Mouse (Mus musculus) pancreas, adult 10 weeks (tissue): Measurements from ENCODE around the gene Krtap16-1. TPM values are rescaled to one million over a fixed set of nuclear protein-coding genes. Genes with fewer than 3 reads are reported as not detected.

Experiments
- polyA plus RNA-seq: library from polyadenylated mRNA; stranded (reverse); fragments of 350-450 nt; fragmentation: Illumina TruSeq; extraction: RNeasy Lipid Tissue Mini Kit (QIAGEN cat#74804); gene quantifications from one replicate; pipeline ENCODE4 v1.2.3, GENCODE M21; 2015; ENCODE audit warnings: low read depth, low replicate concordance; ENCODE audit not compliant: insufficient read depth

Gene Krtap16-1
- not detected for polyA plus RNA-seq

DNA sequence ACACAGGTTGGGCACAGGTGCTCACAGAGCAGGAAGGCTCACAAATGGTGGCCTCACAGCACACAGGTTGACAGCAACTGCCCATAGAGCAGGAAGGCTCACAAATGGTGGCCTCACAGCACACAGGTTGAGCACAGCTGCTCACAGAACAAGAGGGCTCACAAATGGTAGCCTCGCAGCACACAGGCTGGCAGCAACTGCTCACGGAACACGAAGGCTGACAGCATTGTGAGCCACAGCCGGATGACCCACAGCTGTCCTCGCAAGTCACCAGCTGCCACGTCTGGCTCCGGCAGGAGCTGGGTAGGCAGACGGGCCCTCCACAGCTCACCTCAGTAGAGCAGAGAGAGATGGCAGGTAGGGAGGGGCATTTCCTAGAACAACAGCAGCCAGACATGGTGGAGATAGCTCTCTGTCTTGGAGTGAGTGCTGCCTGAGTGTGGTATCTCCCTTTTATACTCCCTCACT lies at the start of gene Krtap16-1:
Gene Krtap16-1 (minus strand): TSS at position 418 of the 468 bp plus-strand sequence.

DNA sequence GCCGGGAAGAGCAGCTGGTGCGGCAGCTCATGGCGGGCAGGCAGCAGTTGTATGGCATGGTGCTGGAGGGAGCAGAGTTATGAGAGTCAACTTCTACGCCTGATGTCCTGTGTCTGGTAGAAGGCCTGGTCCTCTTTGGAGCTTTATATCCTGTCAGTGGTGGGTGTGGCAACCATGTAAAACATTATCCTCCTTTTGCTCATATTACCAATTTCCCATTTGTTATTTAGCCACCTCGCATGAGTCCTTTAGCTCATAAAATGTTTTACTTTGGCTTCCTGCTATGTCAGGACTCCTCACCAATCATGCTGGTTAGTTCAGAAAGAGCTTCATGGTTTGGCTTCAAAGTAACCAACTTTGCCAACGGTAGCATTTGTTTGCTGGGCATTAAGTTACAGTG lies 43.4 kb upstream of the Krtap16-1 start, which contains the start of gene Krt33b:
Gene Krt33b (minus strand): TSS at position 101 of the 400 bp plus-strand sequence.

DNA sequence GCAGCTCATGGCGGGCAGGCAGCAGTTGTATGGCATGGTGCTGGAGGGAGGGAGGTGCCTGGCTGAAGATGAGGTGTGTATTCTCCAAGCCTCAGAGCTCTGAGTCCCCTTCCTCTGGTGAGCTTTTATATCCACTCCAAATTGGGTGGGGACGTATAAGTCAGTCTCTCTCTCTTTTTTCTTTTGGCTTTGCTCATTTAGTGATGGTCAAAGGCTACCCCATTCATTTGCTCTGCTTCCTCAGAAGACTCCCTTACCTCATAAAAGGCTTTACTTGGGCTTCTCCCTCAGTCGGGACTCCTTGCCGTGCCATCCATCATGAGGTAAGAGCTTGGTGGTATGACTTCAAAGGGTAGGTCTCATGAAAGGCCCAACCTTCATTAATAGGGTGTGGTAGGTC lies 29.7 kb upstream of the Krtap16-1 start, which contains the start of gene Krt33a:
Gene Krt33a (minus strand): TSS at position 101 of the 400 bp plus-strand sequence.

DNA sequence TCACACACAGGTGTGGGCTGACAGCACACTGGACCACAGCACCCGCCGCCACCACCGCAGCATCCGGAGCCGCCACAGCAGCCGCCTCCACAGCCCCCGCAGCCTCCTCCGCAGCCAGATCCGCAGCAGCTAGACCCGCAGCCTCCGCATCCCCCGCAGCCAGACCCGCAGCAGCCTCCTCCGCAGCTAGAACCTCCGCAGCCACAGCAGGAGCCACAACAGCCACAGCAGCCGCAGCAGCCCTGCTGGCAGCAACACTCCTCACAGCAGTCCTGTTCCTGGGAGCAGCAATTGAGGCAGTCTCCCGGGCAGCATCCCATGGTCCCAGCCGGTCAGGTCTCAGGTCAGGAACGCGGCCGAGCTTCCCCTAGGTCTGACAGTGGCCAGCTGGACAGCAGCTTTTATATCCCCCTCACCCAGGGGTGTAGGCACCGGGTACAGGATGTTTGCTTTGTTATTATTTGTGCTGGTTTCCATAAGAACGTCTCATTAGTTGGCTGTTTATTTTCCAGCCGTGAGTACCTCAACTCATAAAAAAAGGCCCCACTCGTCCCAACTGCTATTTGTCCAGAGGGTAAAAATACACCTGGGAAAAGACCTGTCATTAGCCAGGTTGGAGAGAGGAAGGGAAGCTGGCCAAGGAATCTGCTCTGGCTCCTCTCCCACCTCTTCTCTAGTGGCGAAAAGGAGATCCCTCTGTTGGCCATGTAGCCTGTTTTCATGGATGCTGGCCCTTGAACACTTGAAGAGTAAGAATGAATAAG lies 7.4 kb upstream of the Krtap16-1 start, which contains the start of gene Krtap17-1:
Gene Krtap17-1 (minus strand): TSS at position 375 of the 764 bp plus-strand sequence.

DNA sequence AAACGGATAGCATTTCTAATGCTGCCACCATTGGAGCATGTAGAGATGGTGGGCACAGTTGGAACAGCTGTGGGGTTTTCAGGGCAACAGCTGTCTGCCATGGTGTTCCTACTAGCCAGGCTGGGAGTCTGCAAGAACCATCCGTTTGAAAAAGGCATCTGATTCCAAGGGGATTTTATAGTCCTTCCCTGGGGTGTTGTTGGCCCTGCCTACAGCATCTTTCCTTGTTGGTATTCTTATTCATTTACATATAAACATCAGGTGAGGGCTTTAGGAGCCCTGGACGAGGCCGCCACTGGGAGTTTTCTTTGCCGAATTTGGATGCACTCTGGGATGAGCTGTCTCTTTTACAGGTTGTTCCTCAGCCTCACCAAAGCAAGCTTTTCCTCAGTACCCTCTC lies 7.4 kb downstream of the Krtap16-1 start, which contains the start of gene Krtap29-1:
Gene Krtap29-1 (minus strand): TSS at position 101 of the 400 bp plus-strand sequence.

DNA sequence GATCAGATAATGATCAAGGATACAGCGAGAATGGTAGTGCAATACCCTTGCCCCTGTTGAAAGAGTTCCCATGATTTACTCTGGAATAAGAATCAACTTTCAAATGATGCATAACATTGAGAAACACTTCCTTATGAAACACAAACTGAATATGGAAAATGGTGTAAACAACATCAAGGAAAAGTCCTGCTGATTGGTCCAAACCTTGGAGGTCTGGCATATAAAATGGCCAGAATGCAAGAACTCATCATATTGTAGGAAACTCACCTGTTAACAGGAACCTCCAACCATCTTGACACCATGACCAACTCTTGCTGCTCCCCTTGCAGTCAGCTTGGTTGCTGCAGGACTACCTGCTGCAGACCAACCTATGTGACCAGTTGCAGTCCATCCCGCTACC lies 38.2 kb downstream of the Krtap16-1 start, which contains the start of gene Krtap9-5:
Gene Krtap9-5 (plus strand): TSS at position 301 of the 400 bp plus-strand sequence.

DNA sequence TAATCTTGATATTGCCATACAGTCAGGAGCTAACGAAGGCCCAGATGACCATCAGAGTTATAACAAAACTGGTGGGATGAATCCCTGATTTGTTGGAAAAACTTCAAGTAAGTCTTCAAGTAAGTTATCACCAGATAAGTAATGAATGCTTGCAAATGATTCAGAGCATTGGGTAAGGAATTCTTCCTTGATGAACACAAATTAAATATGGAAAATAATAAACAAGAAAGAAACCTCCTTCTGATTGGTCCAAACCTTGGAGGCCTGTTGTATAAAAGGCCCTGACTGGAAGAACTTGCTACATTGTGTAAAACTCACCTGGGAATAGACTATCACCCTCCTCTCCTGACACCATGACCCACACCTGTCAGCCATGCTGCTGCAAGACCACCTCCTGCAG lies 50.4 kb downstream of the Krtap16-1 start, which contains the start of gene Krtap31-2:
Gene Krtap31-2 (plus strand): TSS at position 301 of the 400 bp plus-strand sequence.

Other genes starting within 250 kb of the Krtap16-1 start
- gene Gm11595, start 213.7 kb downstream of the Krtap16-1 start, polyA plus RNA-seq: not detected
- not detected for gene Krtap4-8, start 205.9 kb downstream of the Krtap16-1 start, polyA plus RNA-seq
- not detected for gene Krtap4-9, start 201.4 kb downstream of the Krtap16-1 start, polyA plus RNA-seq
- not detected for gene Gm11596, start 193.1 kb downstream of the Krtap16-1 start, polyA plus RNA-seq
- not detected for gene Gm11569, start 187.7 kb downstream of the Krtap16-1 start, polyA plus RNA-seq
- gene Gm11554, start 182.2 kb downstream of the Krtap16-1 start, polyA plus RNA-seq: not detected
- gene Krtap4-13, start 176.7 kb downstream of the Krtap16-1 start, polyA plus RNA-seq: not detected
- not detected for gene Gm11564, start 170.9 kb downstream of the Krtap16-1 start, polyA plus RNA-seq
- gene 2300003K06Rik, start 148.5 kb downstream of the Krtap16-1 start, polyA plus RNA-seq: not detected
- not detected for gene Krtap4-16, start 135.0 kb downstream of the Krtap16-1 start, polyA plus RNA-seq
- gene Gm11568, start 128.7 kb downstream of the Krtap16-1 start, polyA plus RNA-seq: not detected
- gene Gm11559, start 122.1 kb downstream of the Krtap16-1 start, polyA plus RNA-seq: not detected
- not detected for gene Krtap9-1, start 113.2 kb downstream of the Krtap16-1 start, polyA plus RNA-seq
- gene Gm11567, start 107.4 kb downstream of the Krtap16-1 start, polyA plus RNA-seq: not detected
- not detected for gene Krtap31-1, start 78.7 kb downstream of the Krtap16-1 start, polyA plus RNA-seq
- gene Gm11565, start 71.8 kb downstream of the Krtap16-1 start, polyA plus RNA-seq: not detected
- gene Krtap31-2, start 50.3 kb downstream of the Krtap16-1 start, polyA plus RNA-seq: not detected
- not detected for gene Krtap9-5, start 38.1 kb downstream of the Krtap16-1 start, polyA plus RNA-seq
- not detected for gene Krtap29-1, start 7.5 kb downstream of the Krtap16-1 start, polyA plus RNA-seq
- not detected for gene Krtap17-1, start 7.4 kb upstream of the Krtap16-1 start, polyA plus RNA-seq
- not detected for gene Krt33a, start 29.6 kb upstream of the Krtap16-1 start, polyA plus RNA-seq
- not detected for gene Krt33b, start 43.3 kb upstream of the Krtap16-1 start, polyA plus RNA-seq
- not detected for gene Krt34, start 55.0 kb upstream of the Krtap16-1 start, polyA plus RNA-seq
- not detected for gene Krt31, start 64.0 kb upstream of the Krtap16-1 start, polyA plus RNA-seq
- gene Krt32, start 101.6 kb upstream of the Krtap16-1 start, polyA plus RNA-seq: not detected
- not detected for gene Krt35, start 109.6 kb upstream of the Krtap16-1 start, polyA plus RNA-seq
- gene Krt36, start 119.0 kb upstream of the Krtap16-1 start, polyA plus RNA-seq: not detected
- gene Krt13, start 135.0 kb upstream of the Krtap16-1 start, polyA plus RNA-seq: not detected
- gene Krt15, start 149.3 kb upstream of the Krtap16-1 start, polyA plus RNA-seq: not detected
- gene Krt19, start 162.1 kb upstream of the Krtap16-1 start, polyA plus RNA-seq: 42.4 TPM
- not detected for gene Krt9, start 206.6 kb upstream of the Krtap16-1 start, polyA plus RNA-seq
- gene Krt14, start 221.0 kb upstream of the Krtap16-1 start, polyA plus RNA-seq: 1.7 TPM